9 mouse cellular contexts compared by ENCODE assay signal in the genomic region with DNA sequence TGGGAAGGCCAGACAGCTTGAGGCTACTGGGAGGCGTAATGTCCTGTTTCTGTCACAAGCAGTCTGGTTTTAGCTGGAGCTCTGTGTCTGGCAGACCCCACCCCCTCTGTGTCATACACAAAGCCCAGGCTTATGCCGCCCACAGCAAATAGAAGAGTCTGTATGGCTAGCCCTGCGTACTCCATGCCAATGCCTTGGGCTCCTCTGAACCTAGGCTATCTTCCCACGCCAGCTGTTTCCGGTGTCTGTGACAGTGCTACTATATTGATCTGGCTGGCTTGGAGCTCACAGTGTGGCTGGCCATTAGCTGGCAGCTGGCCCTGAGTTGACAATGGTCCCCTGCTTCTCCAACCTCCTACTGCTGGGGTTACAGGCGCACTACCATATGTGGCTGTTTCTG. TPM values are rescaled to one million over a fixed set of nuclear protein-coding genes. Genes with fewer than 3 reads are reported as not detected.
DNase-seq lines count a peak whose midpoint lies in the region; ATAC-seq lines count a peak whose summit lies in the region.
"Had no signal": no experiment of that assay in that cellular context is flagged by ENCODE, and none has a peak within 500 bp of the region (broad histone marks: within the 10 kb centered on the region; RNA-seq: fewer than 3 reads in every experiment).

No protein-coding gene starts in this region.

- DNase-seq in liver: peak; percentile 24
- peak; percentile 63 for DNase-seq in retina, postnatal 1 day
- DNase-seq in adrenal gland, postnatal 25 days: no peak
- no peak for DNase-seq in testis, postnatal 10 days (ENCODE audit: low spot score)

- 0 out of 2 replicates have a peak overlapping the region, but pooled peaks have one; percentile 29 for H3K9ac ChIP-seq in heart, embryonic 13.5 days
- H3K9ac ChIP-seq in kidney, embryonic 15.5 days: no peak overlapping the region
- H3K9ac ChIP-seq: neural tube, embryonic 12.5 days had no signal

- no peak for ATAC-seq in megakaryocyte, adult 5-6 weeks (ENCODE audit: poor library complexity, severe bottlenecking)
- peak; percentile 70 for ATAC-seq in heart, embryonic 13.5 days (ENCODE audit: extremely low read depth, insufficient number of reproducible peaks, low FRiP score, low TSS enrichment)
- no peak for ATAC-seq in kidney, embryonic 15.5 days (replicated peaks; ENCODE audit: low FRiP score)

- H3K4me2 ChIP-seq in heart, embryonic 13.5 days: no peak overlapping the region
- H3K4me2 ChIP-seq in kidney, embryonic 15.5 days: no peak overlapping the region
- H3K4me2 ChIP-seq: neural tube, embryonic 12.5 days had no signal

- H3K27ac ChIP-seq in heart, embryonic 13.5 days (replicated peaks): peak overlapping the region; percentile 74
- H3K27ac ChIP-seq in kidney, embryonic 15.5 days: no peak overlapping the region
- H3K27ac ChIP-seq: neural tube, embryonic 12.5 days had no signal

- peaks cover 56% of the 10 kb centered on the region for H3K4me1 ChIP-seq in megakaryocyte, embryonic 14.5 days
- H3K4me1 ChIP-seq in heart, embryonic 13.5 days: peaks cover 42% of the 10 kb centered on the region
- H3K4me1 ChIP-seq in kidney, embryonic 15.5 days: no peaks in the 10 kb centered on the region
- H3K4me1 ChIP-seq: neural tube, embryonic 12.5 days had no signal

- WGBS in heart, embryonic 13.5 days: 60% methylated on average over 6 of the region's 6 CpGs
- 82% methylated on average over 6 of the region's 6 CpGs for WGBS in kidney, embryonic 15.5 days

- H3K36me3 ChIP-seq in megakaryocyte, embryonic 14.5 days (replicated peaks; ENCODE audit: low read length): no peaks in the 10 kb centered on the region
- H3K36me3 ChIP-seq in heart, embryonic 13.5 days: no peaks in the 10 kb centered on the region
- no peaks in the 10 kb centered on the region for H3K36me3 ChIP-seq in kidney, embryonic 15.5 days
- H3K36me3 ChIP-seq: neural tube, embryonic 12.5 days had no signal

- peak overlapping the region; percentile 42 for H3K4me3 ChIP-seq in megakaryocyte, embryonic 14.5 days (replicated peaks)
- no peak overlapping the region for H3K4me3 ChIP-seq in heart, embryonic 13.5 days
- H3K4me3 ChIP-seq in kidney, embryonic 15.5 days (replicated peaks): no peak overlapping the region
- H3K4me3 ChIP-seq: neural tube, embryonic 12.5 days had no signal

- peaks cover 5% of the 10 kb centered on the region for H3K27me3 ChIP-seq in megakaryocyte, embryonic 14.5 days (replicated peaks)
- no peaks in the 10 kb centered on the region for H3K27me3 ChIP-seq in heart, embryonic 13.5 days (replicated peaks)
- H3K27me3 ChIP-seq in kidney, embryonic 15.5 days: no peaks in the 10 kb centered on the region
- H3K27me3 ChIP-seq: neural tube, embryonic 12.5 days had no signal

- no peaks in the 10 kb centered on the region for H3K9me3 ChIP-seq in megakaryocyte, embryonic 14.5 days
- no peaks in the 10 kb centered on the region for H3K9me3 ChIP-seq in heart, embryonic 13.5 days
- no peaks in the 10 kb centered on the region for H3K9me3 ChIP-seq in kidney, embryonic 15.5 days (replicated peaks)
- H3K9me3 ChIP-seq: neural tube, embryonic 12.5 days had no signal

RNA-seq across cellular contexts. Expression of gene Ier3, which starts 37.5 kb away (rescaled TPM):
- 62.2 and 65.8 TPM in 2 replicates for polyA plus RNA-seq in megakaryocyte, embryonic 14.5 days (2012; ENCODE audit: insufficient read depth, low replicate concordance)
- total RNA-seq in megakaryocyte, adult 5-6 weeks (2015): 21.1 and 22.8 TPM in 2 replicates
- 15.7 and 20.5 TPM in 2 replicates for total RNA-seq in megakaryocyte, adult 5-6 weeks (2017)
- polyA plus RNA-seq in heart, embryonic 13.5 days (2015; fragmentation: Nextera tagmentation; extraction: Ambion mirVana): 41.7 and 49.9 TPM in 2 replicates
- polyA plus RNA-seq in kidney, embryonic 15.5 days (2015; fragmentation: Nextera tagmentation; extraction: Ambion mirVana): 25.3 and 25.4 TPM in 2 replicates
- 7.6 and 11.7 TPM in 2 replicates for total RNA-seq in adrenal gland, postnatal 25 days (2021)

RNA-seq across cellular contexts. Expression of gene Flot1, which starts 39.1 kb away (rescaled TPM):
- 43.6 and 163 TPM in 2 replicates for polyA plus RNA-seq in megakaryocyte, embryonic 14.5 days (2012; ENCODE audit: insufficient read depth, low replicate concordance)
- total RNA-seq in megakaryocyte, adult 5-6 weeks (2015): 73.5 and 95.0 TPM in 2 replicates
- total RNA-seq in megakaryocyte, adult 5-6 weeks (2017): 124 and 127 TPM in 2 replicates
- 81.1 and 99.0 TPM in 2 replicates for polyA plus RNA-seq in heart, embryonic 13.5 days (2015; fragmentation: Nextera tagmentation; extraction: Ambion mirVana)
- polyA plus RNA-seq in kidney, embryonic 15.5 days (2015; fragmentation: Nextera tagmentation; extraction: Ambion mirVana): 42.3 and 44.6 TPM in 2 replicates
- total RNA-seq in adrenal gland, postnatal 25 days (2021): 61.0 and 94.1 TPM in 2 replicates

RNA-seq across cellular contexts. Expression of gene Tubb5, which starts 54.2 kb away (rescaled TPM):
- 96.5 and 217 TPM in 2 replicates for polyA plus RNA-seq in megakaryocyte, embryonic 14.5 days (2012; ENCODE audit: insufficient read depth, low replicate concordance)
- total RNA-seq in megakaryocyte, adult 5-6 weeks (2015): 649 TPM in 2 replicates
- 751 and 811 TPM in 2 replicates for total RNA-seq in megakaryocyte, adult 5-6 weeks (2017)
- 741 and 743 TPM in 2 replicates for polyA plus RNA-seq in heart, embryonic 13.5 days (2015; fragmentation: Nextera tagmentation; extraction: Ambion mirVana)
- 951 and 997 TPM in 2 replicates for polyA plus RNA-seq in kidney, embryonic 15.5 days (2015; fragmentation: Nextera tagmentation; extraction: Ambion mirVana)
- 192 and 221 TPM in 2 replicates for total RNA-seq in adrenal gland, postnatal 25 days (2021)

RNA-seq across cellular contexts. Expression of gene Mdc1, which starts 57.4 kb away (rescaled TPM):
- polyA plus RNA-seq in megakaryocyte, embryonic 14.5 days (2012; ENCODE audit: insufficient read depth, low replicate concordance): 1.2 and 2.3 TPM in 2 replicates
- total RNA-seq in megakaryocyte, adult 5-6 weeks (2015): 37.6 and 62.8 TPM in 2 replicates
- 17.3 and 18.6 TPM in 2 replicates for total RNA-seq in megakaryocyte, adult 5-6 weeks (2017)
- 17.7 and 18.4 TPM in 2 replicates for polyA plus RNA-seq in heart, embryonic 13.5 days (2015; fragmentation: Nextera tagmentation; extraction: Ambion mirVana)
- 16.5 TPM in 2 replicates for polyA plus RNA-seq in kidney, embryonic 15.5 days (2015; fragmentation: Nextera tagmentation; extraction: Ambion mirVana)
- 30.1 and 31.1 TPM in 2 replicates for total RNA-seq in adrenal gland, postnatal 25 days (2021)

Comparison
In these comparisons a context has a peak if more than half of its experiments do, and no peak if none do; other contexts are left out.
1. DNase-seq: peak in liver (single experiment) and retina, postnatal 1 day (single experiment); none in adrenal gland, postnatal 25 days (single experiment) and testis, postnatal 10 days (single experiment).